In genomic region chr3:41182900-41183595, GRCm38 (mm10) we compare ENCODE assay signal across 9 mouse cellular contexts.
DNase-seq lines count a peak whose midpoint lies in the region; ATAC-seq and TF ChIP-seq lines count a peak whose summit lies in the region.
"Had no signal": no experiment of that assay in that cellular context is flagged by ENCODE, and none has a peak within 500 bp of the region (broad histone marks: within the 10 kb centered on the region; RNA-seq: fewer than 3 reads in every experiment).

No protein-coding gene starts in this region.

- intact Hi-C loops in gastrocnemius, adult 2 months (cut with DNase I) = loop anchor here (5.0 to 10.0 kb wide), 2 partner anchors 382 to 414 kb away; no protein-coding TSS in a partner anchor

- no peaks in the 10 kb centered on the region for H3K4me1 ChIP-seq in midbrain, embryonic 11.5 days (ENCODE audit: control insufficient read depth, insufficient read depth, low read length)
- 0 out of 2 replicates have a peak, but pooled peaks cover 2% of the 10 kb centered on the region for H3K4me1 ChIP-seq in midbrain, embryonic 16.5 days (ENCODE audit: control insufficient read depth, insufficient read depth, low read length)
- H3K4me1 ChIP-seq in forebrain, embryonic 16.5 days (replicated peaks; ENCODE audit: control insufficient read depth, insufficient read depth, low read length) = 0 out of 2 replicates have a peak, but pooled peaks cover 7% of the 10 kb centered on the region
- peaks cover 6% of the 10 kb centered on the region; the same call in 1 of the 2 replicates for H3K4me1 ChIP-seq in neural tube, embryonic 12.5 days

- TF ChIP-seq CTCF in gastrocnemius, adult 2 months (IDR thresholded peaks at IDR 0.05) = no peak

- no peaks in the 10 kb centered on the region for H3K36me3 ChIP-seq in midbrain, embryonic 11.5 days (ENCODE audit: control insufficient read depth, insufficient read depth, low read length)
- no peaks in the 10 kb centered on the region for H3K36me3 ChIP-seq in midbrain, embryonic 16.5 days (ENCODE audit: control insufficient read depth, insufficient read depth, low read length)
- no peaks in the 10 kb centered on the region for H3K36me3 ChIP-seq in forebrain, embryonic 16.5 days (ENCODE audit: control insufficient read depth, insufficient read depth)
- no peaks in the 10 kb centered on the region for H3K36me3 ChIP-seq in neural tube, embryonic 12.5 days
- H3K36me3 ChIP-seq: limb, embryonic 15.5 days had no signal

- H3K27ac ChIP-seq in gastrocnemius, adult 2 months = peak overlapping the region; percentile 74
- H3K27ac ChIP-seq in midbrain, embryonic 11.5 days (ENCODE audit: low read depth, low read length) = no peak overlapping the region
- H3K27ac ChIP-seq in midbrain, embryonic 16.5 days (ENCODE audit: low read length) = no peak overlapping the region
- no peak overlapping the region for H3K27ac ChIP-seq in forebrain, embryonic 16.5 days (ENCODE audit: low read length)
- no peak overlapping the region for H3K27ac ChIP-seq in neural tube, embryonic 12.5 days
- H3K27ac ChIP-seq: limb, embryonic 15.5 days had no signal

- H3K27me3 ChIP-seq in midbrain, embryonic 11.5 days (ENCODE audit: control insufficient read depth, insufficient read depth, low read length) = no peaks in the 10 kb centered on the region
- no peaks in the 10 kb centered on the region; the same call in 1 of the 2 replicates for H3K27me3 ChIP-seq in midbrain, embryonic 16.5 days (ENCODE audit: control insufficient read depth, insufficient read depth, low read depth, low read length)
- H3K27me3 ChIP-seq in forebrain, embryonic 16.5 days (replicated peaks; ENCODE audit: control insufficient read depth, insufficient read depth, low read length) = no peaks in the 10 kb centered on the region
- H3K27me3 ChIP-seq in neural tube, embryonic 12.5 days (replicated peaks) = no peaks in the 10 kb centered on the region

- DNase-seq in gastrocnemius, adult 2 months = peak; percentile 47
- no peak for DNase-seq in gastrocnemius, postnatal 25 days
- DNase-seq in midbrain, embryonic 11.5 days (ENCODE audit: low spot score, missing footprints) = no peak
- no peak for DNase-seq in ovary, postnatal 36 days (ENCODE audit: low spot score)

- no peak overlapping the region for H3K4me2 ChIP-seq in midbrain, embryonic 11.5 days
- H3K4me2 ChIP-seq in midbrain, embryonic 16.5 days (ENCODE audit: low read length) = no peak overlapping the region
- no peak overlapping the region for H3K4me2 ChIP-seq in forebrain, embryonic 16.5 days (ENCODE audit: low read length)
- H3K4me2 ChIP-seq in neural tube, embryonic 12.5 days (replicated peaks) = no peak overlapping the region
- H3K4me2 ChIP-seq: limb, embryonic 15.5 days had no signal

- H3K4me3 ChIP-seq in gastrocnemius, adult 2 months = peak overlapping the region; percentile 57
- H3K4me3 ChIP-seq in midbrain, embryonic 11.5 days (ENCODE audit: low read depth, low read length) = no peak overlapping the region
- no peak overlapping the region for H3K4me3 ChIP-seq in midbrain, embryonic 16.5 days (ENCODE audit: low read depth, low read length)
- H3K4me3 ChIP-seq in forebrain, embryonic 16.5 days (replicated peaks; ENCODE audit: low read length) = no peak overlapping the region
- H3K4me3 ChIP-seq in neural tube, embryonic 12.5 days = no peak overlapping the region
- H3K4me3 ChIP-seq: limb, embryonic 15.5 days had no signal

- ATAC-seq in midbrain, embryonic 11.5 days (ENCODE audit: low FRiP score) = peak; percentile 57; the same call in 1 of the 2 replicates
- ATAC-seq in midbrain, embryonic 16.5 days = no peak
- ATAC-seq in forebrain, embryonic 16.5 days = peak; percentile 24; the same call in 1 of the 2 replicates
- ATAC-seq in neural tube, embryonic 12.5 days (ENCODE audit: low FRiP score, low read depth) = peak; percentile 51
- no peak for ATAC-seq in megakaryocyte progenitor cell, adult 5-6 weeks (replicated peaks; ENCODE audit: poor library complexity)

- 79% methylated on average over 10 of the region's 10 CpGs for WGBS in midbrain, embryonic 11.5 days
- 75% methylated on average over 10 of the region's 10 CpGs for WGBS in midbrain, embryonic 16.5 days
- WGBS in forebrain, embryonic 16.5 days = 70% methylated on average over 10 of the region's 10 CpGs
- WGBS in neural tube, embryonic 12.5 days = 75% methylated on average over 10 of the region's 10 CpGs

- no peaks in the 10 kb centered on the region for H3K9me3 ChIP-seq in midbrain, embryonic 11.5 days (ENCODE audit: control insufficient read depth, low read length)
- no peaks in the 10 kb centered on the region for H3K9me3 ChIP-seq in midbrain, embryonic 16.5 days (replicated peaks; ENCODE audit: control insufficient read depth, low read length, poor library complexity, severe bottlenecking)
- H3K9me3 ChIP-seq in forebrain, embryonic 16.5 days (ENCODE audit: control insufficient read depth, low read length) = no peaks in the 10 kb centered on the region
- no peaks in the 10 kb centered on the region for H3K9me3 ChIP-seq in neural tube, embryonic 12.5 days
- H3K9me3 ChIP-seq: limb, embryonic 15.5 days had no signal

- H3K9ac ChIP-seq in midbrain, embryonic 11.5 days (ENCODE audit: low read length) = no peak overlapping the region
- H3K9ac ChIP-seq in midbrain, embryonic 16.5 days (ENCODE audit: low read depth, low read length) = no peak overlapping the region
- H3K9ac ChIP-seq in forebrain, embryonic 16.5 days (replicated peaks; ENCODE audit: low read depth, low read length) = no peak overlapping the region
- no peak overlapping the region for H3K9ac ChIP-seq in neural tube, embryonic 12.5 days
- H3K9ac ChIP-seq: limb, embryonic 15.5 days had no signal

Comparison
In these comparisons a context has a peak if more than half of its experiments do, and no peak if none do; other contexts are left out.
1. ATAC-seq: peak in midbrain, embryonic 11.5 days (single experiment), forebrain, embryonic 16.5 days (single experiment) and neural tube, embryonic 12.5 days (single experiment); none in midbrain, embryonic 16.5 days (single experiment) and megakaryocyte progenitor cell, adult 5-6 weeks (single experiment).